Mouse (Mus musculus) large intestine, adult 2 months (tissue): ENCODE results near the gene Lcn4. TPM values are rescaled to one million over a fixed set of nuclear protein-coding genes. Genes with fewer than 3 reads are reported as not detected.
A peak's percentile ranks its signal among the peaks of the same experiment; 100 is the strongest.
"Not testable (repeated sequence)": the region's sequence is repeated elsewhere in the genome, so short reads cannot be mapped to it uniquely, and the experiment has no call there.

Source experiments
- DNase-seq: peaks from one replicate; pipeline ENCODE4 v3.0.0-alpha.2; 2012; ENCODE audit warnings: low read depth, low spot score
- WGBS: fragments of 180-500 bp; shearing (Covaris S2); methylation state at CpG from one replicate; pipeline ENCODE4 v1.1.7; 2018; 5-methylcytosine and 5-hydroxymethylcytosine counted together
- polyA plus RNA-seq: library from polyadenylated mRNA; depleted of rRNA; stranded (reverse); fragments of >200 nt; gene quantifications from 2 replicates; pipeline ENCODE4 v1.2.3, GENCODE M21; 2012; rRNA removed

The Lcn4 gene
- 0.11 TPM in 1 of 2 replicates, not detected in the other for polyA plus RNA-seq

GRCm38 (mm10) chr2:26671182-26671581 lies at the start of gene Lcn4:
Gene Lcn4 (minus strand): TSS chr2:26671282.
- DNase-seq = no peak
- 95% methylated on average over 3 of the region's 3 CpGs for WGBS

- WGBS = 82% methylated on average over 1 of the region's 1 CpGs
- no peak for DNase-seq
Measured at GRCm38 (mm10) chr2:26686171-26686675, 15.1 kb upstream of the Lcn4 start.

- DNase-seq = no peak
Measured at GRCm38 (mm10) chr2:26668746-26669145, 2.3 kb downstream of the Lcn4 start.

- WGBS = 100% methylated on average over 1 of the region's 1 CpGs
- not testable (repeated sequence) for DNase-seq
Measured at GRCm38 (mm10) chr2:26663551-26663950, 7.5 kb downstream of the Lcn4 start.

GRCm38 (mm10) chr2:26663112-26663511 lies 8.0 kb downstream of the Lcn4 start:
- no peak for DNase-seq
- 77% methylated on average over 10 of the region's 10 CpGs for WGBS

- DNase-seq = no peak
- WGBS = 76% methylated on average over 13 of the region's 13 CpGs
Measured at GRCm38 (mm10) chr2:26662509-26662882, 8.6 kb downstream of the Lcn4 start.

GRCm38 (mm10) chr2:26661768-26662508 lies 9.1 kb downstream of the Lcn4 start:
- 46% methylated on average over 29 of the region's 29 CpGs for WGBS
- no peak for DNase-seq

- 3% methylated on average over 20 of the region's 20 CpGs for WGBS
- DNase-seq = no peak
Measured at GRCm38 (mm10) chr2:26661143-26661752, 9.8 kb downstream of the Lcn4 start.

GRCm38 (mm10) chr2:26657426-26657825 lies 13.7 kb downstream of the Lcn4 start:
- DNase-seq = no peak
- WGBS = 77% methylated on average over 2 of the region's 2 CpGs

- no peak for DNase-seq
- 26% methylated on average over 1 of the region's 1 CpGs for WGBS
Measured at GRCm38 (mm10) chr2:26654687-26655086, 16.4 kb downstream of the Lcn4 start.

GRCm38 (mm10) chr2:26646643-26647293 lies 24.3 kb downstream of the Lcn4 start:
- 8% methylated on average over 3 of the region's 3 CpGs for whole genome bisulfite sequencing
- DNase-seq = no peak

GRCm38 (mm10) chr2:26643942-26644341 lies 27.1 kb downstream of the Lcn4 start:
- no peak for DNase-seq
- 28% methylated on average over 2 of the region's 2 CpGs for WGBS

GRCm38 (mm10) chr2:26641006-26641647 lies 30.0 kb downstream of the Lcn4 start:
- no peak for DNase-seq
- 88% methylated on average over 7 of the region's 7 CpGs for WGBS

GRCm38 (mm10) chr2:26639838-26640830 lies 30.9 kb downstream of the Lcn4 start:
- peak; percentile 87 for DNase-seq

GRCm38 (mm10) chr2:26639083-26639482 lies 32.0 kb downstream of the Lcn4 start:
- DNase-seq = no peak
- 4% methylated on average over 8 of the region's 8 CpGs for WGBS

More at GRCm38 (mm10) chr2:26639838-26640830, 30.9 kb downstream of the Lcn4 start:
- WGBS = 4% methylated on average over 49 of the region's 49 CpGs

GRCm38 (mm10) chr2:26638572-26638971 lies 32.5 kb downstream of the Lcn4 start:
- DNase-seq = no peak
- 44% methylated on average over 5 of the region's 5 CpGs for whole genome bisulfite sequencing

- 71% methylated on average over 5 of the region's 5 CpGs for WGBS
- DNase-seq = no peak
Measured at GRCm38 (mm10) chr2:26638039-26638438, 33.0 kb downstream of the Lcn4 start.

- DNase-seq = no peak
- 69% methylated on average over 4 of the region's 4 CpGs for WGBS
Measured at GRCm38 (mm10) chr2:26637316-26637932, 33.7 kb downstream of the Lcn4 start.

- DNase-seq = no peak
- 44% methylated on average over 2 of the region's 2 CpGs for WGBS
Measured at GRCm38 (mm10) chr2:26636325-26636635, 34.8 kb downstream of the Lcn4 start.
